Mouse (Mus musculus) midbrain, embryonic 16.5 days (tissue): ENCODE measurements around the gene Abhd11. TPM values are rescaled to one million over a fixed set of nuclear protein-coding genes. Genes with fewer than 3 reads are reported as not detected.

Source experiments
- ATAC-seq: fragments of 200-750 bp; cut with Nextera tagmentation; 2 replicates; pipeline ENCODE4 v1.8.0; 2017; ENCODE audit warnings: moderate TSS enrichment
- H3K27ac ChIP-seq: fragments of 300-500 bp; sonication (generic); 2 replicates; pipeline ENCODE4 v1.5.1; 2014; ENCODE audit warnings: mild to moderate bottlenecking, low read length, mixed read lengths
- H3K27me3 ChIP-seq: fragments of 300-500 bp; sonication (generic); 2 replicates; pipeline ENCODE4 v1.6.1; 2014; ENCODE audit warnings: low read depth, low read length, mixed read lengths; ENCODE audit not compliant: control insufficient read depth, insufficient read depth
- H3K36me3 ChIP-seq: fragments of 300-500 bp; sonication (generic); 2 replicates; pipeline ENCODE4 v1.6.1; 2014; ENCODE audit warnings: mild to moderate bottlenecking, low read length, moderate library complexity, mixed read lengths; ENCODE audit not compliant: control insufficient read depth, insufficient read depth
- H3K4me1 ChIP-seq: fragments of 300-500 bp; sonication (generic); 2 replicates; pipeline ENCODE4 v1.6.1; 2014; ENCODE audit warnings: mild to moderate bottlenecking, low read length, mixed read lengths; ENCODE audit not compliant: control insufficient read depth, insufficient read depth
- H3K4me2 ChIP-seq: fragments of 300-500 bp; sonication (generic); 2 replicates; pipeline ENCODE4 v1.6.1; 2014; ENCODE audit warnings: mild to moderate bottlenecking, low read length, mixed read lengths
- H3K4me3 ChIP-seq: fragments of 300-500 bp; sonication (generic); 2 replicates; pipeline ENCODE4 v1.5.1; 2014; ENCODE audit warnings: low read depth, mild to moderate bottlenecking, low read length, moderate library complexity, mixed read lengths
- H3K9ac ChIP-seq: fragments of 300-500 bp; sonication (generic); 2 replicates; pipeline ENCODE4 v1.6.1; 2014; ENCODE audit warnings: low read depth, low read length, mixed read lengths
- H3K9me3 ChIP-seq: fragments of 300-500 bp; sonication (generic); replicated peaks from 2 replicates; pipeline ENCODE4 v1.6.1; 2014; ENCODE audit warnings: mild to moderate bottlenecking, low read length, mixed read lengths; ENCODE audit not compliant: control insufficient read depth, poor library complexity, severe bottlenecking
- WGBS: fragments of 180-500 bp; shearing (Covaris S2); extraction: QIAGEN DNeasy Blood & Tissue Kit; methylation state at CpG from one replicate; pipeline ENCODE4 v1.1.7; 2014; 5-methylcytosine and 5-hydroxymethylcytosine counted together
- polyA plus RNA-seq: library from polyadenylated mRNA; unstranded; fragments of >200 nt; fragmentation: Nextera tagmentation; extraction: Ambion mirVana; gene quantifications from 2 replicates; pipeline ENCODE4 v1.2.1, GENCODE M21; 2015

Abhd11 gene
- polyA plus RNA-seq, 1 experiment from 2014 or later: 81.5 TPM

DNA sequence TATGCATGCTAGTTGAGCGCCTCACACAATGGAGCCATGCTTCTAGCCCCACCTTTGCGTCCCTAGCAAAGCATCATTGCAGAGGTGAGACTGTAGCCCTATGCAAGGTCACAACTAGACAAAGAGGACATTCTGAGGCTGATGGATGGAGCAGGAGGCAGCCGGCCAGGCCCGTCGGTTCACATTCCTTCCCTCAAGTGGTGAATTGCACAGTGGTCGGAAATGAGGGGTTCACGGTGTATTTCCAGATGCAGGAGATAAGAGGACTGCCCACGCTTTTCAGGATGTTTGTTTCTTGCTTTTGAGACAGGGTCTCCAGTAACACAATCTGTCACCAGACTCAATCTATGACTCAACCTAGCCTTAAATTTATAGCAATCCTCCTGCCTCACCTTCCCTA is 38.3 kb upstream of the Abhd11 start:
- H3K27ac ChIP-seq: no peak overlapping the region
- no peaks in the 10 kb centered on the region for H3K27me3 ChIP-seq
- no peak for ATAC-seq
- 90% methylated on average over 8 of the region's 8 CpGs for whole genome bisulfite sequencing
- H3K36me3 ChIP-seq: no peaks in the 10 kb centered on the region
- H3K4me3 ChIP-seq: no peak overlapping the region
- H3K9me3 ChIP-seq: no peaks in the 10 kb centered on the region
- no peak overlapping the region for H3K4me2 ChIP-seq
- no peak overlapping the region for H3K9ac ChIP-seq
- H3K4me1 ChIP-seq: peaks cover 8% of the 10 kb centered on the region; the same call in 1 of the 2 replicates

DNA sequence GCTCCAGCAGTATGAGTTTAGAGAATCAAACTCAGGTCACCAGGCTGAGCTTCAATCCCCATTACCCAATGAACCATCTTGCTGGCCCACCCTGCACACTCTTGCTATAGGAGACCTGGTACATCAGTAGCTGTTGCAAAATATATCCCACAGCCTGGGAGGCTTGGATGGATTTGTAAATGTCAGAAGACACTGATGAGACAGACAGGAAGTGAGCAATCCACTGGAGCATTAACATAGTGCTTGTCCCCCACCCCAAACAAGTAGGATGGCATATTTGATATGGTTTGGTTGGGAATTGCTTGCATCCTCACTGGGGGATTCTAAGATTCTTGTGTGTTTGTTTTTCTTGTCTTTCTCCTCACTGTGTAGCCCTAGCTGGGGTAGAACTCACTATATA is 35.9 kb upstream of the Abhd11 start:
- no peak for ATAC-seq
- no peaks in the 10 kb centered on the region for H3K27me3 ChIP-seq
- no peak overlapping the region for H3K4me3 ChIP-seq

DNA sequence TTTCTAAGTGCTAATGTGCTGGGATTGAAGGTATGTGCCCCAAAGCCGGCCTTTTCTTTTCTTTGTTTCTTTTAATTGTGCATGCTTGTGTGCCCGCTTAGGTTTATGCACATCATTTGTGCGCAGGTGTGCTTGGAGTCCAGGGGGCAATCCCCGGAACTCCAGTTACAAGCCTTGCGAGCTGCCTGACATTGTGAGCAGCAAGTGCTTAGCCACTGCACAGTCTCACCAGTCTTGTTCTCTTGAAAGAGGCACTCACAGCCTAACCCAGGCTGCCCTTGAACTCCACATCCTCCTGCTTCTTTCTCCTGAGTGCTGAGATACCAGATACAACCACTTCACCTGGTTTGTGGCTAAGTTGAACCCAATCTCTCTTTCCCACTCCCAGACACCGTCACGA is 35.4 kb upstream of the Abhd11 start:
- Histone ChIP-seq H3K27me3 (no peaks in the 10 kb centered on the region), H3K36me3 (no peaks in the 10 kb centered on the region), H3K27ac (no peak overlapping the region), H3K4me3 (no peak overlapping the region), H3K4me1 (no peaks in the 10 kb centered on the region), H3K9me3 (no peaks in the 10 kb centered on the region), H3K4me2 (no peak overlapping the region), H3K9ac (no peak overlapping the region)
- 86% methylated on average over 7 of the region's 7 CpGs for WGBS
- ATAC-seq: no peak

More for the DNA sequence above, 35.9 kb upstream of the Abhd11 start:
- Histone ChIP-seq H3K9ac (no peak overlapping the region), H3K36me3 (no peaks in the 10 kb centered on the region), H3K4me2 (no peak overlapping the region), H3K27ac (no peak overlapping the region), H3K9me3 (no peaks in the 10 kb centered on the region), H3K4me1 (no peaks in the 10 kb centered on the region)

DNA sequence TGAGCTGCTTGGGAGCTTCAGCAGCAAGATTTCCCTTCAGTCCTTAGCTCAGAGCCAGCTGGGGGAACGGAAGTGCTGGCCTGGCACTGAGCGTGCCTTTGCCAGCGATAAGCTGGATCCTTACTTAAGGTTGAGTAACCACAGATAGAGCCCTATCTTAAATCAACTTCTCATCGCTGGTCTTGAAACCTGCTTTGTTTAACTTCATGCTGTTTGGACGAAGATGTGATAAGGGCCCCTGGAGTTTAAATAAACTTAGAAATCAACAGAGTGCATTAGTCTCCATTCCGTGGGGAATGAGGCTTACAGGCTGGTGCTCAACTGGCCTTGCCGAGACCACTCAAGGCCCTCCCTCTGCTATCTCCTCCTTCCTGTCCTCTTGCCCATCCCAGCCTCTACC is 34.7 kb upstream of the Abhd11 start:
- 66% methylated on average over 7 of the region's 7 CpGs for WGBS

DNA sequence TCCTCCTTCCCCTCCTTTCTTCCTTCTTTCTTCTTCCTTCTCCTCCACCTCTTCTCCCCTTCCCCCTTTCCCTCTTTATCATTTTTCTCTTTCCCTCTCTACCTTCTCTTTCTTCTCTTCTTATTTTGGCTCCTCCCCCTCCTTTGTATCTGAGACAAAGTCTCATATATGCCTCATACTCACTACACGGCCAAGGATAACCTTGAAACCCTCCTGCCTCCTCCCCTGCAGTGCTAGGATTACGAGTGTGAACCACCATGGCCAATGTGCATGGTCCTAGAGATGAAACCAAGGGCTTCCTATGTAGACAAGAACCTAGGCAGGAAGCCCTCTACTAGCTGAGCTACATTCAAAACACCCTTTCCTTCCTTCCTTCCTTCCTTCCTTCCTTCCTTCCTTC is 34.0 kb upstream of the Abhd11 start:
- no peaks in the 10 kb centered on the region for H3K9me3 ChIP-seq
- no peak overlapping the region for H3K9ac ChIP-seq
- no peaks in the 10 kb centered on the region for H3K27me3 ChIP-seq
- no peak overlapping the region for H3K4me2 ChIP-seq
- no peaks in the 10 kb centered on the region for H3K4me1 ChIP-seq
- no peak for ATAC-seq
- WGBS: 58% methylated on average over 2 of the region's 2 CpGs
- H3K36me3 ChIP-seq: no peaks in the 10 kb centered on the region
- H3K4me3 ChIP-seq: no peak overlapping the region
- H3K27ac ChIP-seq: no peak overlapping the region

More for the DNA sequence above, 34.7 kb upstream of the Abhd11 start:
- Histone ChIP-seq H3K36me3 (no peaks in the 10 kb centered on the region), H3K4me1 (no peaks in the 10 kb centered on the region), H3K4me2 (no peak overlapping the region), H3K9ac (no peak overlapping the region), H3K9me3 (no peaks in the 10 kb centered on the region), H3K4me3 (no peak overlapping the region), H3K27ac (no peak overlapping the region), H3K27me3 (no peaks in the 10 kb centered on the region)
- ATAC-seq: no peak

DNA sequence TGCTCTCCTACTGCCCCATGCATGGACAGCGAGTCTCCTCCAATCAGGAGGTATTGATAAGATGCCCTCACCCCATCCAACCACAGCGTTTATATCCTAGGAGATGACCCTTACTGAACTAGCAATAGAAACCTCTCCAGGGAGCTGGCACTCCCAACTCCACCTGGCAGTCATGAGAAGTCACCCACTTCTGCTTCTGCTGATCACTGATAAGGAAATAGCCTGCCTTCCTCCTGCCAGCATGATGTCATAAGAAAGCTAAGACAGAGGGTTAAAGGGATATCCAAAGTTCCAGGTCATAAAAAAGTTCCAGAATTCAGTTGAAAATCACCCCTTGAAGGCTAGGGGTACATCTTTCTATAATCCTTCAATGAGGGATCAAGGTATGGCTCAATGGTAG is 32.8 kb upstream of the Abhd11 start:
- H3K4me2 ChIP-seq: no peak overlapping the region
- H3K4me3 ChIP-seq: no peak overlapping the region
- H3K9ac ChIP-seq: no peak overlapping the region
- H3K4me1 ChIP-seq: no peaks in the 10 kb centered on the region
- H3K27me3 ChIP-seq: no peaks in the 10 kb centered on the region
- no peaks in the 10 kb centered on the region for H3K9me3 ChIP-seq
- WGBS: 88% methylated on average over 2 of the region's 2 CpGs
- H3K27ac ChIP-seq: no peak overlapping the region
- H3K36me3 ChIP-seq: no peaks in the 10 kb centered on the region
- no peak for ATAC-seq

DNA sequence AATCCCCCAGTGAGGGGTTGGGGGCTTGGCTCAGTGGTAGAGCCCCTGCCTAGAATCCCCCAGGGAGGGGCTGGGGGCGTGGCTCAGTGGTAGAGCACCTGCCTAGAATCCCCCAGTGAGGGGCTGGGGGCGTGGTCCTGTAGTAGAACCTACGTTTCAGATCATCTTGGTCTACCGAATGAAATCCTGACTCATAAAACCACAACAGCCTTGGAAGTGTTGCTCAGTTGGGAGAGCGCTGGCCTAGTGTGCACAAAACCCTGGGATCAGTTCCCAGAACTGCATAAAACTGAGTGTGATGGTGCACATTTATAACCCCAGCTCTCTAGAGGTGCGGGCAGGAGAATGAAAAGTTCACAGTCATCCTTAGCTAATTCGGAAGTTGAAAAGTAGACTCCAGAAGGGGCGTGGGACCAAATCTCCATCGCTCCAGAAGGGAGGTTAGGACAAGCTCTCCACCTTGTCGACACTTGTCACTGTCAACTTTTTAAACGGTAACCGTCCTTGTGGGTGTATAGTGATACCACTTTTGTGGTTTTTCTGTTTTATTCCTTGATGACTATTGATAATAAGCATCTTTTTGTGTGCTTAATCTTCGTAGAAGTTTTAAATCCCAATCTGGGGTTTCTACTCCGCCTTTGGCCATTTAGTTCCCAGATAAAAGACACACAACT is 32.2 kb upstream of the Abhd11 start:
- Histone ChIP-seq H3K9me3 (no peaks in the 10 kb centered on the region), H3K27me3 (no peaks in the 10 kb centered on the region), H3K4me3 (no peak overlapping the region), H3K36me3 (no peaks in the 10 kb centered on the region), H3K4me1 (no peaks in the 10 kb centered on the region), H3K9ac (no peak overlapping the region), H3K27ac (no peak overlapping the region), H3K4me2 (no peak overlapping the region)
- no peak for ATAC-seq
- 90% methylated on average over 14 of the region's 14 CpGs for WGBS

DNA sequence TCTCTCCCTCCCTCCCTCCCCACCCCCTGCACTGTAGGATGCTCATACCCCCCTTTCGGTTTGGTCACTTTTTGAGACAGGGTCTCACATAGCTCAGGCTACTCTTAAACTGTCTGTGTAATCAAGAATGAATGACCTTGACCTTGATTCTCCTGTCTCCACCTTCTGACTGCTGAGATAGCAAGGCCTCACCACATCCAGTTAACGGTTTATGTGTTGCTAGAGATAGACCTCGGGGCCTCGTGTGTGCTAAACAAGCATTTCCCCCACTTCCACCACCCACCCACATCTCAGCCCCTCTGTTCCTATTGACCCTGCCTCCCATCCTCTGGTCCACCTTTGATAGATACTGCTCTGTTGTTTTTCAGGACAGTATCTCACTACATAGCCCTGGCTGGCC is 31.1 kb upstream of the Abhd11 start:
- H3K4me1 ChIP-seq: no peaks in the 10 kb centered on the region
- no peaks in the 10 kb centered on the region for H3K9me3 ChIP-seq
- 87% methylated on average over 4 of the region's 4 CpGs for WGBS
- H3K36me3 ChIP-seq: no peaks in the 10 kb centered on the region
- H3K4me3 ChIP-seq: no peak overlapping the region
- H3K27ac ChIP-seq: no peak overlapping the region
- no peak for ATAC-seq
- no peak overlapping the region for H3K4me2 ChIP-seq
- no peak overlapping the region for H3K9ac ChIP-seq
- no peaks in the 10 kb centered on the region for H3K27me3 ChIP-seq

DNA sequence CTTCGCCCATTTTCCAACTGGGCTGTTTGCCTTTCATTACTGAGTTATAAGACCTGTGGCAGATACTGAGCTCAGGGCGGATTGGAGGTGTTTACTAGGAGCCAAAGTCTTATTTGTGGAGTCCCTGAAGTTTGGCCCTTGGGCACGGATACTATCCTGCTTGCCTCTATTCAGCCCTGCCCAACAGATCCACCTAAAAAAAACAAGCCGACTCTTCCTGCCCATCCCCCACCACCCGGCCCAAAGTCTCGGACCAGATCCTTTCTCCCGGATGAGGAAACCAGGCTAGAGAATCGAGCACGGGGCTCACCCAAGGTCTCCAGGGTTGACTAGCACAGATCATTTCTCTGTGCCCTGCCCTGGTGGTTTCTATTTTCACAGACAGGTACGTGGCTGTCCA is 27.8 kb upstream of the Abhd11 start:
- Histone ChIP-seq H3K27me3 (peaks cover 16% of the 10 kb centered on the region), H3K9ac (no peak overlapping the region), H3K4me1 (peaks cover 2% of the 10 kb centered on the region; the same call in 1 of the 2 replicates), H3K36me3 (no peaks in the 10 kb centered on the region), H3K27ac (no peak overlapping the region), H3K4me2 (no peak overlapping the region), H3K9me3 (no peaks in the 10 kb centered on the region), H3K4me3 (no peak overlapping the region)
- ATAC-seq: no peak
- 71% methylated on average over 10 of the region's 10 CpGs for WGBS
